Mouse (Mus musculus) cerebral cortex, adult 2 months (tissue): ENCODE data around the gene R3hdm2.

Experiments used
- whole genome bisulfite sequencing: fragments of 180-500 bp; shearing (Covaris S2); methylation state at CpG from one replicate; pipeline ENCODE4 v1.1.7; 2018; 5-methylcytosine and 5-hydroxymethylcytosine counted together

Gene R3hdm2

GRCm38 (mm10) chr10:127516576-127517260, 136.6 kb downstream of the R3hdm2 start:
- WGBS = 46% methylated on average over 30 of the region's 30 CpGs

GRCm38 (mm10) chr10:127517941-127518340, 137.8 kb downstream of the R3hdm2 start:
- 95% methylated on average over 22 of the region's 22 CpGs for WGBS

- WGBS = 92% methylated on average over 26 of the region's 26 CpGs
These were observed 139.0 kb downstream of the R3hdm2 start for GRCm38 (mm10) chr10:127519041-127519701.

- 94% methylated on average over 37 of the region's 37 CpGs for WGBS
These were observed 140.0 kb downstream of the R3hdm2 start for GRCm38 (mm10) chr10:127519903-127520713.

GRCm38 (mm10) chr10:127520714-127521357, 140.7 kb downstream of the R3hdm2 start:
- 90% methylated on average over 20 of the region's 20 CpGs for WGBS

- WGBS = 6% methylated on average over 12 of the region's 12 CpGs
These were observed 141.5 kb downstream of the R3hdm2 start for GRCm38 (mm10) chr10:127521611-127522080.

DNA sequence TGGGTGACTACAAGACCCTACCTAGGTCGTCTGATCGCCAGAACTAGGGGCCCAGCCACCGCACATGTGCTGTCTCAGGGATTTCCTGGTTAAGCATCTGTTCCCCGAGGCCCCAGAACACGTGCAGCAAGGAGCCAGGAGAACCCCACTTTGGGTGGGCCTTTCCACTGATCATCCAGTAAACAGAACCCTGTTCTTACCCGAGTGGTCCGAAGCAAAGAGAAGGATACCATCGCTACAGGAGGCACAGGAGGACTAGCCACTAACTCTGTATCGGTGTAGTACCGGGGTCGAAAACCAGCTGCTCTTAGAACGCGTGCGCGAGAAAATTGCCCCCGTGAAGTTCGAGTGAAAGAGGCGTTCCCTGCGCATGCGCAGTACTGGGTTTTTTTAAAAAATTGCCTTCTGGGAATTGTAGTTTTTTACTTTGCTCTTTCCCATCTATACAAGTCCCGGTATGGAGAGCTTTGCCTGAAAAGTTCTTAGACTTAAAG, 142.0 kb downstream of the R3hdm2 start, which contains the start of gene Shmt2:
Shmt2 (minus strand) TSS at position 357 of the 494 bp plus-strand sequence.
- WGBS = under 1% methylated on average over 21 of the region's 21 CpGs

- WGBS = 10% methylated on average over 22 of the region's 23 CpGs
These were observed 144.6 kb downstream of the R3hdm2 start for GRCm38 (mm10) chr10:127524646-127525255.

GRCm38 (mm10) chr10:127526048-127526447, 145.9 kb downstream of the R3hdm2 start:
- 6% methylated on average over 26 of the region's 26 CpGs for WGBS

- WGBS = 4% methylated on average over 26 of the region's 26 CpGs
These were observed 146.6 kb downstream of the R3hdm2 start for GRCm38 (mm10) chr10:127526681-127527080.

- WGBS = 26% methylated on average over 17 of the region's 17 CpGs
These were observed 147.4 kb downstream of the R3hdm2 start for GRCm38 (mm10) chr10:127527481-127527880.

DNA sequence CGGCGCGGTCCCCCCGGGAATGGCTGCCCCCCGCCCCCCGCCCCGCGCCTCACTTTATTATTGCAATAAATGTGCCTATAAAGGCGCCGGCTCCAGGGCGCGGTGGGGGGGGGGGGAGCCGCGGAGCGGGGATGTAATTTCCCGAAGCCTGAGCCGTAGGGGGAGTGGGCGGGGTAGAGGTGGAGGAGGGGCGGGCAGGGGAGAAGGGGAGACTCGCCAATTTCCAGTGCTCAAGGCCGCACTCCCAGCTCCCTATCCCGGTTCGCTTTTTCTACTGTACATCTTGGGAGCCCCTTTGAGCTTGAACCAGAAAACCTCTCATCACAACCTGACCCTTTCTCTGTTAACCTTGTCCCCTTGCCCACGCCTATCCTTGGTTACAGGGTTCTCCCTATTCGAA, 150.8 kb downstream of the R3hdm2 start:
- 11% methylated on average over 23 of the region's 25 CpGs for WGBS

GRCm38 (mm10) chr10:127531548-127531947, 151.4 kb downstream of the R3hdm2 start:
- WGBS = 54% methylated on average over 4 of the region's 4 CpGs

DNA sequence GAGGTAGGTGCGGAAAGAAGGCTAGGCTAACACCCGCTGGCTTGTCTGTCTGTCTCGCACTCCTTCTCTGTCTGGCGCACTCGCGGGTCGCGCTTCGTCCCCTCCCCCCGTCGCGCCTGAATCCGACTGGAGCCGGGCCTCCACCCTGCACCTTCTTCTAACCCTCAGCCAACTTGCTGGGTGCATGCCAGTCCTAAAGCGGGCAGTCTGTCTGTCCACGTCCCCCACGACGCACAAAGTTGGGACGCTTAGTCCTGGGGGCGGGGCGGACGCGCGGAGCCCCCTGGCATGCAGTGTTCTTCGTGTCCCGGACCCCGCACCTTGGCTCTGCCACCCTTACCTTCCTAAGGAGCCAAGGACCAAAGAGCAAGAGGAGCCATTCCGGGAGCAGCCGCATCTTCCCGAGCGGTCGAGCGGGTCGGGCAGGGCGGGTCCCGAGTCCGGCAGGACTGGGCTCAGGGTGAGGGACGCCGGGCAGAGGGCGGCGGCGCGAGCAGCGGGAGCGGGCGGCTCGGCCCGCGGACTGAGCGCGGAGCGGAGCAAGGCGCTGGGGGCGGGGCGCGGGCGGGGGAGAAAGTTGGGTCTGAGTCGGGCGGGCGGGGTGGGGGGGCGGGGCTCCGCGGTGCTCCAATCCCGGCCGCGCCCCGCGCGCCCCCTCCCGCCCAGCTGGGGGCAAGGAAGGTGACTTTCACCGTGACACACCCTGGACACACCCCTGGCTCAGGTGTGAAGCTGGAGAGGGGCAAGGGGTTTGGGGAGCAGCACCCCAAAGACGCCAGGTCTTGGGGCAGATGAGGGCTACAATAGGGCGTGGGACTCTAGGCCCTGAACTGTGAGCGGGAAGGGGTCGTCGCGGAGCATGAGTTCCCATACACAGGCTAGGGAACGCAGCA, 154.2 kb downstream of the R3hdm2 start, which contains the start of gene Nxph4:
Nxph4 (minus strand) TSS at position 524 of the 893 bp plus-strand sequence.
- WGBS = 2% methylated on average over 45 of the region's 78 CpGs

DNA sequence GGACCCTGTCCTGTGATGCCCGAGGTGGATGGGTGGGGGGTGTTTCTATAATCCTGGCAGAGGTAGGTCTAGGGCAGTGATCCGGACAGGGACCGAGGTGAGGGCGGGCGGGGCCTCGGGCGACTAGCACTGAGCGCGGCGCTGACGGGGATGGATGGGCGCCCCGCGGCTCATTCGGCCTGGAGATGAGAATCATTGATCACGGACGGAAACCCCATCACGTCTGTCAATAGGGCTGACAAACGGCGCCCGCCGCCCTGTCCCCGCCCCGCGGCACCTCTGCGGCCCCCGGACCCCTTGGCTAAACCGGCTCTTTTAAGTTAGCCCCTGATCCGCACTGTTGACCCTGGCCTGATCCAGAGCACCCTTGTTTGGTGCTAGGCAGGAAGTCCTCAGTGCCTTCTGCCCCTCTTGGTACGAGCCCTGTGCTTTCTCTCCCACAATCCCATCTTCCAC, 154.8 kb downstream of the R3hdm2 start:
- 5% methylated on average over 30 of the region's 30 CpGs for WGBS

GRCm38 (mm10) chr10:127536586-127537314, 156.6 kb downstream of the R3hdm2 start:
- WGBS = 16% methylated on average over 8 of the region's 8 CpGs

DNA sequence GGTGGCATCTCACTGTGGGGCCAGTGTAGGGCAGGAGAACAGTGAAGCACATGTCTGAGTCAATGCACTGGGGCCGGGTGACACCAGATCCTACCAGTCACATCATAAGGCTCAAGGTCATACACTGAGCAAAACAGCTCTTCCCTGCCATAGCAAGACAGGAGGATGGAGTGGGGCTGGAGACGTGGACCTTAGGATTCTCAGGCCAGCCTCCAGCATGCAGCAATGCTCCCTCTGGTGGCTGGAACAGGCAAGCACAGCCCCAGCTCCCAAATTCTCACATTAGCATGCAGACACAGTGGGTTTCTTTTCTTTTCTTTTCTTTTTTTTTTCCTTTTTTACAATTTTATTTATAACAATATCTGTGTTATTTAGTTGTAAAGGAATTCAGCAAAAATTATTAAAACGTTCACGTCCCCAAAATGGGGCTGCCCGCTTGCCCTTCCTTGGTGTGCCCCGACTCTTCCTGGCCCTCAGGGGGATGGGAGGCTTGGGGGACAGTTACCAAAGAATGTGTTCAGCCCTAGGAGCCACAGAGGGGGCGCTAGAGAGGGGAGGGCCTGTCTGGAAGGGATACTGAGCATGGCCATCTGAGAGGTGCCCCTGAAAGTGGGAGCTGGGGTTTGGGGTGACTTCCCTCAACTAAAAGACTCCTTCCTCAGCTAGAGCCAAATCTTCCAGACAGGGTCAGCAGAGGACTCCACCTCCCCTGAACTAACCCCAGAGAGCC, 157.9 kb downstream of the R3hdm2 start:
- 27% methylated on average over 7 of the region's 7 CpGs for WGBS

- WGBS = 96% methylated on average over 8 of the region's 8 CpGs
These were observed 161.4 kb downstream of the R3hdm2 start for GRCm38 (mm10) chr10:127541510-127541909.
